ENCODE assay signal across 9 mouse cellular contexts in genomic region chr6:90945560-90946230, GRCm38 (mm10). TPM values are rescaled to one million over a fixed set of nuclear protein-coding genes. Genes with fewer than 3 reads are reported as not detected.
A peak's percentile ranks its signal among the peaks of the same experiment; 100 is the strongest.
DNase-seq lines count a peak whose midpoint lies in the region; ATAC-seq and TF ChIP-seq lines count a peak whose summit lies in the region.
"Had no signal": no experiment of that assay in that cellular context is flagged by ENCODE, and none has a peak within 500 bp of the region (broad histone marks: within the 10 kb centered on the region; RNA-seq: fewer than 3 reads in every experiment).

No protein-coding gene starts in this region.

- no peak overlapping the region for H3K4me2 ChIP-seq in lung, embryonic 15.5 days
- H3K4me2 ChIP-seq in hindbrain, embryonic 13.5 days = no peak overlapping the region
- H3K4me2 ChIP-seq in midbrain, embryonic 13.5 days (replicated peaks) = no peak overlapping the region
- H3K4me2 ChIP-seq: neural tube, embryonic 13.5 days had no signal

- TF ChIP-seq CTCF in cerebellum, adult 2 months (IDR thresholded peaks at IDR 0.05; ENCODE audit: borderline replicate concordance, insufficient read depth, low read depth, low read length) = no peak

- H3K9me3 ChIP-seq in lung, embryonic 15.5 days = no peaks in the 10 kb centered on the region
- no peaks in the 10 kb centered on the region for H3K9me3 ChIP-seq in hindbrain, embryonic 13.5 days
- H3K9me3 ChIP-seq in midbrain, embryonic 13.5 days = no peaks in the 10 kb centered on the region
- H3K9me3 ChIP-seq: neural tube, embryonic 13.5 days had no signal

- peaks cover 8% of the 10 kb centered on the region for H3K4me1 ChIP-seq in cerebellum, adult 2 months (ENCODE audit: control insufficient read depth, insufficient read depth, low read length)
- peaks cover 17% of the 10 kb centered on the region for H3K4me1 ChIP-seq in lung, embryonic 15.5 days
- H3K4me1 ChIP-seq in hindbrain, embryonic 13.5 days (replicated peaks) = peaks cover 6% of the 10 kb centered on the region
- H3K4me1 ChIP-seq in midbrain, embryonic 13.5 days (replicated peaks) = no peaks in the 10 kb centered on the region
- H3K4me1 ChIP-seq: neural tube, embryonic 13.5 days had no signal

- H3K27ac ChIP-seq in cerebellum, adult 2 months (ENCODE audit: insufficient read depth, low read length) = no peak overlapping the region
- no peak overlapping the region for H3K27ac ChIP-seq in lung, embryonic 15.5 days
- H3K27ac ChIP-seq in hindbrain, embryonic 13.5 days = no peak overlapping the region
- H3K27ac ChIP-seq in midbrain, embryonic 13.5 days = no peak overlapping the region
- H3K27ac ChIP-seq: neural tube, embryonic 13.5 days had no signal

- TF ChIP-seq POLR2A in cerebellum, adult 2 months (IDR thresholded peaks at IDR 0.05; ENCODE audit: borderline replicate concordance, insufficient read depth, low read length) = no peak

- ATAC-seq in lung, embryonic 15.5 days (ENCODE audit: borderline replicate concordance, extremely low read depth, low FRiP score, low TSS enrichment) = peak; percentile 67
- ATAC-seq in hindbrain, embryonic 13.5 days (ENCODE audit: low FRiP score) = no peak
- ATAC-seq in midbrain, embryonic 13.5 days = no peak

- H3K36me3 ChIP-seq in lung, embryonic 15.5 days = no peaks in the 10 kb centered on the region
- H3K36me3 ChIP-seq in hindbrain, embryonic 13.5 days = no peaks in the 10 kb centered on the region
- no peaks in the 10 kb centered on the region for H3K36me3 ChIP-seq in midbrain, embryonic 13.5 days
- H3K36me3 ChIP-seq: neural tube, embryonic 13.5 days had no signal

- peak; percentile 27 for DNase-seq in gastrocnemius, postnatal 10 days
- no peak for DNase-seq in gastrocnemius, postnatal 4 days (ENCODE audit: low spot score in 2 of 2)
- DNase-seq in cerebellum, adult 2 months = peak; percentile 25 to 46
- DNase-seq in kidney, adult 9 months = peak; percentile 30
- no peak for DNase-seq in thymus, postnatal 10 days (ENCODE audit: low spot score in 2 of 2)

- H3K9ac ChIP-seq in lung, embryonic 15.5 days = no peak overlapping the region
- H3K9ac ChIP-seq in hindbrain, embryonic 13.5 days = no peak overlapping the region
- H3K9ac ChIP-seq in midbrain, embryonic 13.5 days (replicated peaks) = no peak overlapping the region
- H3K9ac ChIP-seq: neural tube, embryonic 13.5 days had no signal

- H3K4me3 ChIP-seq in cerebellum, adult 2 months (replicated peaks; ENCODE audit: insufficient read depth, low read depth, low read length) = no peak overlapping the region
- H3K4me3 ChIP-seq in lung, embryonic 15.5 days = no peak overlapping the region
- H3K4me3 ChIP-seq in hindbrain, embryonic 13.5 days = no peak overlapping the region
- H3K4me3 ChIP-seq in midbrain, embryonic 13.5 days (replicated peaks) = no peak overlapping the region
- H3K4me3 ChIP-seq: neural tube, embryonic 13.5 days had no signal

- no peaks in the 10 kb centered on the region for H3K27me3 ChIP-seq in cerebellum, adult 2 months (ENCODE audit: control insufficient read depth, insufficient read depth, low read length)
- H3K27me3 ChIP-seq in lung, embryonic 15.5 days = no peaks in the 10 kb centered on the region
- H3K27me3 ChIP-seq in hindbrain, embryonic 13.5 days = no peaks in the 10 kb centered on the region
- H3K27me3 ChIP-seq in midbrain, embryonic 13.5 days = no peaks in the 10 kb centered on the region
- H3K27me3 ChIP-seq: neural tube, embryonic 13.5 days had no signal

- WGBS in cerebellum, adult 2 months = 58% methylated on average over 2 of the region's 2 CpGs
- 29% methylated on average over 2 of the region's 2 CpGs for WGBS in lung, embryonic 15.5 days
- 75% methylated on average over 2 of the region's 2 CpGs for WGBS in hindbrain, embryonic 13.5 days
- WGBS in midbrain, embryonic 13.5 days = 69% methylated on average over 2 of the region's 2 CpGs

RNA-seq across cellular contexts. Expression of gene Iqsec1, which starts 42.8 kb away (rescaled TPM):
- total RNA-seq in gastrocnemius, postnatal 10 days (2021) = 10 to 100 TPM; 58.8 to 71.1 TPM
- total RNA-seq in gastrocnemius, postnatal 4 days (2021) = 100 to 1,000 TPM in 1 of 2 experiments, 10 to 100 TPM in 1; 84.0 to 106 TPM
- 244 and 249 TPM in 2 replicates for polyA plus RNA-seq in cerebellum, adult 2 months (2012; rRNA removed)
- polyA plus RNA-seq in lung, embryonic 15.5 days (2015; fragmentation: Nextera tagmentation; extraction: Ambion mirVana) = 11.3 and 12.3 TPM in 2 replicates
- 19.2 and 20.6 TPM in 2 replicates for polyA plus RNA-seq in hindbrain, embryonic 13.5 days (2015; fragmentation: Nextera tagmentation; extraction: Ambion mirVana)
- 16.0 and 16.9 TPM in 2 replicates for polyA plus RNA-seq in midbrain, embryonic 13.5 days (2015; fragmentation: Nextera tagmentation; extraction: Ambion mirVana)

Comparison
In these comparisons a context has a peak if more than half of its experiments do, and no peak if none do; other contexts are left out.
1. DNase-seq: peak in gastrocnemius, postnatal 10 days (single experiment), cerebellum, adult 2 months (2 of 2) and kidney, adult 9 months (single experiment); none in gastrocnemius, postnatal 4 days (0 of 2) and thymus, postnatal 10 days (0 of 2).
2. RNA of gene Iqsec1, which starts 42.8 kb away (polyA plus RNA-seq): 244 to 249 TPM in cerebellum, adult 2 months; 19.2 to 20.6 TPM in hindbrain, embryonic 13.5 days, 16.0 to 16.9 TPM in midbrain, embryonic 13.5 days and 11.3 to 12.3 TPM in lung, embryonic 15.5 days; every median in the first group is over 10 times any median in the second.